Mouse (Mus musculus) kidney, postnatal 10 days (tissue): Measurements from ENCODE around the gene H3f3b.
"Not testable (repeated sequence)": the region's sequence is repeated elsewhere in the genome, so short reads cannot be mapped to it uniquely, and the experiment has no call there.

Source experiments
- DNase-seq: peaks from one replicate; pipeline ENCODE4 v3.0.0; 2021; ENCODE audit warnings: mixed read lengths

Gene H3f3b

GRCm38 (mm10) chr11:116045173-116045572, 17.4 kb upstream of the H3f3b start:
- no peak for DNase-seq

- DNase-seq = no peak
These were observed 15.5 kb upstream of the H3f3b start for GRCm38 (mm10) chr11:116043286-116043685.

- no peak for DNase-seq
These were observed 14.8 kb upstream of the H3f3b start for GRCm38 (mm10) chr11:116042372-116043138.

DNA sequence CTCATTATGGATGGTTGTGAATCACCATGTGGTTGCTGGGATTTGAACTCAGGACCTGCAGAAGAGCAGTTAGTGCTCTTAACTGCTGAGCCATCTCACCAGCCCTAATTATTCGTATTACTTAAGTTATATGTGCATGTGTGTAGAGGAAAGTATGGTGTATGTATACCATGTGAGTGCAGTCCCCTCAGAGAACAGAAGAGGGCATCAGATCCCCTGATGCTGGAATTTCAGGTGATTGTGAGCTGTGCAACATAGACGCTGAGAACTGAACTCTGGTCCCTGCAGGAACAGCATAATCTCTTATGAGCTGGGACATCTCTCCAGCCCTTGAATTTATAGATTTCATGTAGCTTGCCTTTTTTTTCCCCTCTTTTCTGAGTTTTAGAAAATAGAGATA, 14.1 kb upstream of the H3f3b start:
- DNase-seq = no peak

- no peak for DNase-seq
These were observed 12.8 kb upstream of the H3f3b start for GRCm38 (mm10) chr11:116040593-116040992.

DNA sequence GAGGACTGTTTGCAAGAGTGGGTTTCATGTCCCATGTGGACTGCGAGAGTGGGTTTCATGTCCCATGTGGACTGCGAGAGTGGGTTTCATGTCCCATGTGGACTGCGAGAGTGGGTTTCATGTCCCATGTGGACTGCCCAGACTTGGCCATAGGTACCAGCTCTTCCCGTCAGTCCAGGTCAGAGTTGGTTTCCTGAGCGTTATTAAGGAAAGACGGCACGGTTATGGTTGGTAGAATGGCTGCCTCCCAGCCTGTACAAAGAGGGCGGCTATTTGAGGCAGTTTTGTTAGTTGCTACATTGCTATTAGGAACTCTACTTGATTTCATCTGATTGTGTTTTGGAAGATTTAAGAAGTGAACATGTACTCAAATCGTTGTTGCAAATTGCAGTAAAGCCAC, 10.1 kb upstream of the H3f3b start:
- DNase-seq = no peak

GRCm38 (mm10) chr11:116036671-116037070, 8.9 kb upstream of the H3f3b start:
- DNase-seq = no peak

GRCm38 (mm10) chr11:116034584-116034983, 6.8 kb upstream of the H3f3b start:
- no peak for DNase-seq

GRCm38 (mm10) chr11:116030898-116031845, 3.4 kb upstream of the H3f3b start:
- peak; percentile 50 for DNase-seq

DNA sequence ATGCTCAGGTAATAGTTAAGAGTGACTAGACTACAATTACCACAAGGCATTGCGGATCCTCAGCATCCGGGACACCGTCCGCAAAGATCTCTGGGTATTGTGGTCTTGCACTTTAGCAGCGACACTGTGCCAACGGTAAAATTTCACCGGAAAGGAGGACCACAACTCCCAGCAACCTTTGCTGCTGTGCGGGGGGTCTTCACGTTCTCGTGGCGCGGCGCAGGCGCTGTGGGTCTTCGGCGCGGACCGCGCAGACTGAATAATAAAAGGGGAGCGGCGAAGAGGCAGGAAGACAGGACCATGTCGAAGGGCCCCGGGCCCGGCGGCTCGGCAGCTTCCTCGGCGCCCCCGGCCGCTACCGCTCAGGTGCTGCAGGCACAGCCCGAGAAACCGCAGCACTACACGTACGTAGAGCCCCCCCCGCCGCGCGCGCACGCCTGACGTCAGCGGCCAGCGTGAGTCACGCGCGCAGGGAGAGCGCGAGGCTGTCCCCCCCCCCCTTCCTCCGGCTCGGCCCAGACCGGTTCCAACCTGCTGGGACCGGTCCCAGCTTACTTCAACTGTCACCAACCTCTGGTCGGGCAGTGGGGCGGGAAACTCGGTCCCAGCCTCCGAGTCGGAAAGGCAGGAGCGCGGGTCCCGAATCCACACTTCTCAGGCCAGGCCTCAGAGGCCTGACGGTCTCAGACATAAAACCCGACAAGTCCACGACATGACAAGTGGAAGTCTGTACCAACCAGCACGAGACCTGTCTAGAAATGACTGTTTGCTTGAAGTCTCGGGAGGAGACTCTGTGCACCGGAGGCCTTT, 2.5 kb upstream of the H3f3b start, which contains the start of gene Unk:
Gene Unk (plus strand): TSS at position 235 of the 810 bp plus-strand sequence.
- peak; percentile 98 for DNase-seq

GRCm38 (mm10) chr11:116029086-116029865, 1.5 kb upstream of the H3f3b start:
- no peak for DNase-seq

- no peak for DNase-seq
These were observed 559 bp upstream of the H3f3b start for GRCm38 (mm10) chr11:116028177-116028865.

GRCm38 (mm10) chr11:116025056-116025845, 2.5 kb downstream of the H3f3b start:
- no peak for DNase-seq

GRCm38 (mm10) chr11:116024356-116024808, 3.4 kb downstream of the H3f3b start:
- peak; percentile 96 for DNase-seq

- peak; percentile 89 for DNase-seq
These were observed 3.9 kb downstream of the H3f3b start for GRCm38 (mm10) chr11:116023771-116024355.

DNA sequence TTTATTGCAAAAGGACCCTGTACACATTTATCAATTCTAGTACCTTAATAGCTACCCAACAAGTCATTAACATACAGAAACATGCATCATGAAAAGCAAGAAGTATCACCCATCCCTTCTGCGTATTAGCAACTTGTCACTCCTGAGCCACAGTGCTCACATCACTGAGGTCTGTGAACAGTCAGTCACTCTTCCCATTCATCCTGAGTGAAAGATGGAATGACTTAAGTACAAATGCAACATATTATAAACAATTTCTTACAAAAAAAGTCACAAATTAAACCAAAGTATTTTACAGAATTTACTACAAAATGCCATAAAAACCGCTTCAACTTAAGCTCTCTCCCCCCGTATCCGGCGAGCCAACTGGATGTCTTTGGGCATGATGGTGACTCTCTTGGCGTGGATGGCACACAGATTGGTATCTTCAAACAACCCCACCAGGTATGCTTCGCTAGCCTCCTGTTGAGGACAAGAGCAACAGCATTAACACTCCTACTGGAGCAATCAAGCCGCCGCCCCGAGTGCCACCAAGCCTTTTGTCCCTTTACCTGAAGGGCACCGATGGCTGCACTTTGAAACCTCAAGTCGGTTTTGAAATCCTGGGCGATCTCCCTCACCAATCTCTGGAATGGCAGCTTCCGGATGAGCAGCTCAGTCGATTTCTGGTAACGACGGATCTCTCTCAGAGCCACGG, 4.5 kb downstream of the H3f3b start:
- not testable (repeated sequence) for DNase-seq

- DNase-seq = no peak
These were observed 5.4 kb downstream of the H3f3b start for GRCm38 (mm10) chr11:116022256-116022780.

DNA sequence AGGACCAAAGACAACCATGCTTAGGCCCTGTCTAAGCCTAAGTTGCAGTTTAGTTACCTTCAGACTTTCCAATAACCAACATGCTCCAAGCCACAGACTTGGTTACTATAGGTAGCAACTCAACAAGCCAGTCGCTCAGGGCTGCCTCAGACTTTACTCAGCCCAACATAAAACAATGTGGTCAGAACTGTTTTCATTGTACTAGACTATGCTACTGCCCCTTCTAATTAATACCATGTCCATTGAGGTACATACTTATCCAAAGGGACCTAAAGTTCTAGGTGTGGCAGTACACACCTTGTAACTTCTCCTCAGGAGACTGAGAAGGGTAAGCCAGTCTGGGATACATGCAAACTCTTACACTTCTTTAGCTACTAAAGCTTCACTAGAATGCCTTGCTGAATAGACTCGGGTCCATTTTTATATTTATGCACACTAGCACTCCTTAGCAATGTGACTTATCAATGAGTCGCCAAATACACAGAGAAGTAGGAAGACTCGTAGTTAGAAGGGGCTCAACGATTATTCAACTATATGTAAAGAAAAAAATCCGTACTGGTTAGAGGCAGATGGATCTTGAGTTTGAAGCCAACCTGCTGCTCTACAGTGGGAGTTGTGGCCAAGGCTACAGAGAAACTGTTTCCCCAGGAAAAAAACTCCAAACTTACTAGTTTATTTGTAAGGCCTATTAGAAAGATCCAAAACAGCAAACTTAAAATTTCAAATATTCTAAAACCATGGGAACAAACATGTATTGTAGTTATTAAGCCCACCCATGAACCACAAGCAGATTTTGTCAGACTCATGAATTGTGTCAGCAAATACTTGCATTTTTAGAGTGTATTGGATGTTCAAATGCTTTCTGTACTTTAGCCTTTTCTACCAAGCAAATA, 6.2 kb downstream of the H3f3b start:
- DNase-seq = no peak
